Mouse (Mus musculus) megakaryocyte-erythroid progenitor cell, adult 5 weeks (primary cell): Measurements from ENCODE around the gene Neu3. TPM values are rescaled to one million over a fixed set of nuclear protein-coding genes. Genes with fewer than 3 reads are reported as not detected.

ENCODE experiments used
- polyA plus RNA-seq: library from polyadenylated mRNA; stranded (reverse); fragments of >175 nt; gene quantifications from 2 replicates; pipeline ENCODE4 v1.2.3, GENCODE M21; 2012

Gene Neu3
- 1.1 and 1.3 TPM in 2 replicates for polyA plus RNA-seq

GRCm38 (mm10) chr7:99828083-99828570 lies at the start of gene Neu3:
Gene Neu3 (minus strand): TSS chr7:99828417.

GRCm38 (mm10) chr7:99863362-99863761 lies 35.1 kb upstream of the Neu3 start, which contains the start of gene Spcs2:
Gene Spcs2 (minus strand): TSS chr7:99863462.

GRCm38 (mm10) chr7:99858813-99859585 lies 30.8 kb upstream of the Neu3 start, which contains the start of gene Xrra1:
Gene Xrra1 (plus strand): TSS chr7:99859116.

GRCm38 (mm10) chr7:99763207-99763606 lies 65.0 kb downstream of the Neu3 start, which contains the start of gene Olfr521:
Gene Olfr521 (plus strand): TSS chr7:99763507.

Other genes starting within 250 kb of the Neu3 start
- gene Tpbgl, start 201.3 kb downstream of the Neu3 start, polyA plus RNA-seq, result 0.04 and 0.22 TPM in 2 replicates
- gene Slco2b1, start 117.1 kb downstream of the Neu3 start, polyA plus RNA-seq, result 0.17 and 0.35 TPM in 2 replicates
- not detected in 2 replicates for gene Olfr520, start 98.1 kb downstream of the Neu3 start, polyA plus RNA-seq
- gene Olfr521, start 64.9 kb downstream of the Neu3 start, polyA plus RNA-seq, result not detected in 2 replicates
- 0.03 and 0.05 TPM in 2 replicates for gene Xrra1, start 30.7 kb upstream of the Neu3 start, polyA plus RNA-seq
- 144 and 167 TPM in 2 replicates for gene Spcs2, start 35.0 kb upstream of the Neu3 start, polyA plus RNA-seq
- 3.1 and 3.7 TPM in 2 replicates for gene Rnf169, start 152.0 kb upstream of the Neu3 start, polyA plus RNA-seq
- not detected in 2 replicates for gene Chrdl2, start 177.8 kb upstream of the Neu3 start, polyA plus RNA-seq